Mouse (Mus musculus) CH12.LX (cell line): ENCODE measurements at regions not wholly inside any gene's neighbourhood (a gene's known extent, or its start where the extent isn't known, plus 50 kb on each side); places are given as distances from the start of the nearest gene placed in this dataset.

Experiments used
- BHLHE40 ChIP-seq: IDR thresholded peaks from 2 replicates; pipeline ENCODE4 v1.6.1; 2011; ENCODE audit warnings: mild to moderate bottlenecking, low read depth, low read length, improper control_type of control experiment
- CTCF ChIP-seq, 2 experiments: IDR thresholded peaks in 1 of 2; conservative IDR thresholded peaks in 1 of 2; 2 replicates each; pipeline ENCODE4 v1.5.1; 2011 to 2012; ENCODE audit warnings: low read depth in 2 of 2, low read length in 2 of 2, improper control_type of control experiment in 1 of 2, inconsistent platforms in 1 of 2, mild to moderate bottlenecking in 1 of 2, moderate library complexity in 1 of 2
- EP300 ChIP-seq: IDR thresholded peaks from 2 replicates; pipeline ENCODE4 v1.6.1; 2011; ENCODE audit warnings: low read length, improper control_type of control experiment
- GABPA ChIP-seq: IDR thresholded peaks from 2 replicates; pipeline ENCODE4 v1.6.1; 2012; ENCODE audit warnings: low read depth, low read length, improper control_type of control experiment, inconsistent platforms; ENCODE audit not compliant: insufficient replicate concordance
- HCFC1 ChIP-seq: IDR thresholded peaks from 2 replicates; pipeline ENCODE4 v1.6.1; 2012; ENCODE audit warnings: low read depth, mild to moderate bottlenecking, inconsistent platforms, low read length, improper control_type of control experiment
- JUND ChIP-seq: conservative IDR thresholded peaks from 2 replicates; pipeline ENCODE4 v1.6.1; 2011; ENCODE audit warnings: low read depth, low read length, improper control_type of control experiment
- ZKSCAN1 ChIP-seq: IDR thresholded peaks from 2 replicates; pipeline ENCODE4 v1.6.1; 2012; ENCODE audit warnings: low read depth, inconsistent platforms, low read length, improper control_type of control experiment, borderline replicate concordance
- ZNF384 ChIP-seq: IDR thresholded peaks from 2 replicates; pipeline ENCODE4 v1.6.1; 2012; ENCODE audit warnings: low read depth, low read length, improper control_type of control experiment, inconsistent platforms

- TF ChIP-seq EP300 (no peak), CTCF (conservative IDR thresholded peaks at IDR 0.05 in 1 of 2, IDR thresholded peaks at IDR 0.05 in 1 of 2; ENCODE audit: low read depth in 2 of 2, low read length in 2 of 2) (peak; percentile 61 to 86), ZKSCAN1 (no peak), JUND (no peak), GABPA (no peak), HCFC1 (no peak), BHLHE40 (no peak), ZNF384 (no peak)
These were observed 73.9 kb upstream of the Gls start for GRCm38 (mm10) chr1:52306892-52307291.
